Mouse (Mus musculus): ENCODE data around the gene AW549877. TPM values are rescaled to one million over a fixed set of nuclear protein-coding genes. Genes with fewer than 3 reads are reported as not detected.

The AW549877 gene
- total RNA-seq, 2 experiments from 2014 or later = 22.9 to 25.3 TPM

DNA sequence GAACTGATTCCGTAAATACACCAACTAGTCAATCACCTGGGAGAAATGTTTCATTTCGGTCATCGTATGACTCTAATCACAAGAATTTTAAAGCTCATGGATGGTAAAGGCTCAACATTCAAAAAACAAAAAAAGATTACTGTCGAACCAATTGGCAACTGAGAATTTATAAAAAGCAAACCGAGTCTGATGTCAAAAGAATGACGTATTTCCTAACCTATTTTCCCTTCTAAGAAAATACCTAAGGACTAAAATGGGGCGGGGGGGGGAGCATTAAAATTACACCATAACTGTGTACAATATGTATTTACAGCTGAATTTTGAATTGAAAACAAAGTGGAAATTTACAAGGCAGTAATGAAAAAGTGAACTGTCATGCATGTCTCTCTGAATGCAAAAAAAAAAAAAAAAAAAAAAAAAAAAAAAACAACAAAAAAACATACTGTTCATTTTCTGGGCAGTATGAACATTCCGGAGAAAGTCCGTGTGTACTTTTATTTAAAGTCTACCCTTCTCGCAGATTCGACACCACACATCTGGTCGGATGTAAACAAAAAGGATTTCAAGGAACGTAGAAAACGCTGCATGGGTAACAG is 594 bp downstream of the AW549877 start:
- DNase-seq (ENCODE audit: low spot score) = no peak
- intact Hi-C loops (cut with DNase I) = loop anchor here (2.0 kb wide), 1 partner anchor 16 kb away; the partner anchor contains the start of gene Fbxo4

DNA sequence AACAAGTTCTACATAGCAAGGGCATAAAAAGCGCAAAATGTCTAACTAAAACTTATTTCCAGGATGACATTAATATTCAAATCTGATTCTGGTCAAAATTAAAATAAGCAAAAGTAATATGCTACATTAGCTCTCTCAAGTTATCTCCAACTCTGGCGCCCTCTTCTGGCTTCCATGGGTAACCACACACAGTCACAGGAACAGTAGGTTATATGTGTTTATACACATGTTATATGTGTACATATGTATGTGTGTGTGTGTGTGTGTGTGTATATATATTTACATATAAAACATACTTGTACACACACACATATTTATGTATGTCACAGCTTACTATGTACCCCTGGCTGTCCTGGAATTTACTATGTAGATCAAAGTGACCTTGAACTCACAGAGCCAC is 7.6 kb downstream of the AW549877 start:
- intact Hi-C loops (cut with DNase I) = no loop called here
- no peak for DNase-seq (ENCODE audit: low spot score)

- intact Hi-C loops (cut with DNase I) = no loop called here
- DNase-seq (ENCODE audit: low spot score) = no peak
Observed at GRCm38 (mm10) chr15:3984876-3985275, 10.7 kb downstream of the AW549877 start.

- no peak for DNase-seq (ENCODE audit: low spot score)
- intact Hi-C loops (cut with DNase I) = no loop called here
Observed at GRCm38 (mm10) chr15:3982732-3983131, 12.8 kb downstream of the AW549877 start.

DNA sequence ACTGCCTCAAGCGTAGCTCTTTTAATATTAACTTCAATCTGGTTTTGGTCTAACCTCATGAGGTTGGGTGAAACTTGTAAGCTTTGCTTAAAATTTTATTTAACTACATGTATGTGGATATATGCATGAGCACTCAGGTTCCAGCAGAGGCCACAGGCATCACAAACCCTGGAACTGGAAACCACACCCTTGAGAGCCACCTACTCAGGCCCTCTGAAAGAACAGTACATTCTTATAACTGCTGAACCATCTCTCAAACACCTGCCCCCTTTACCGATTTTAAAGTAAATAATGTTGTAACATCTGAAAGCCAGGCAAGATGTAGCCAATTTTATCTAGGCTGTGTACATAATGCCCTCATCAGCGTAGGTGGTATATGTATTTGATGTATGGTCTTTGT is 15.7 kb downstream of the AW549877 start:
- intact Hi-C loops (cut with DNase I) = loop anchor here (2.0 kb wide), 1 partner anchor 15 kb away; the partner anchor contains the start of gene AW549877
- no peak for DNase-seq (ENCODE audit: low spot score)

GRCm38 (mm10) chr15:3979061-3979848 is 16.3 kb downstream of the AW549877 start, which contains the start of gene Fbxo4:
TSS of gene Fbxo4 (minus strand) at chr15:3979573.
- intact Hi-C loops (cut with DNase I) = loop anchor here (2.0 kb wide), 1 partner anchor 16 kb away; the partner anchor contains the start of gene AW549877
- peak; percentile 85 for DNase-seq (ENCODE audit: low spot score)

GRCm38 (mm10) chr15:3978279-3978678 is 17.3 kb downstream of the AW549877 start:
- intact Hi-C loops (cut with DNase I) = loop anchor here (2.0 kb wide), 1 partner anchor 17 kb away; the partner anchor contains the start of gene AW549877

GRCm38 (mm10) chr15:3973300-3973699 is 22.2 kb downstream of the AW549877 start:
- DNase-seq (ENCODE audit: low spot score) = no peak
- intact Hi-C loops (cut with DNase I) = no loop called here

More at GRCm38 (mm10) chr15:3978279-3978678, 17.3 kb downstream of the AW549877 start:
- DNase-seq (ENCODE audit: low spot score) = no peak

DNA sequence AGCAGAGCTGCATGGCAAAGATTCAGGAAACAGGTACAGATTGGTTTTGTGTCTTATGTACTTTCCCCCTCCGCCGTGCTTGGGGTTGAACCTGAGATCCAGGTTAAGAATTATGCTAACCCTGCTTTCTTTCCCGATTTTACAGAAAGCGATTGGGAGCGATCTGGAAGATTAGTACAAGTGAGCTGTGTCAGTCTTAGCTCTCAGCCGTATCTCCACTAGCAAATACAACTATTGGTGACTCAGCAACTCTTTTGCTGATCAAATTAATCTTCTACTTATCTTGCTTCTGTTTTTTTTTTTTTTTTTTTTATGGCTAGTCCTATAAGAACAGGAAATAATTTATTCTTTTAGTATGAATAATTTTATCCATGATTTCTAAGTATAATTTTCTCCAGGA is 25.4 kb downstream of the AW549877 start:
- intact Hi-C loops (cut with DNase I) = no loop called here
- no peak for DNase-seq (ENCODE audit: low spot score)

GRCm38 (mm10) chr15:3969743-3970142 is 25.8 kb downstream of the AW549877 start:
- intact Hi-C loops (cut with DNase I) = no loop called here
- DNase-seq (ENCODE audit: low spot score) = no peak

DNA sequence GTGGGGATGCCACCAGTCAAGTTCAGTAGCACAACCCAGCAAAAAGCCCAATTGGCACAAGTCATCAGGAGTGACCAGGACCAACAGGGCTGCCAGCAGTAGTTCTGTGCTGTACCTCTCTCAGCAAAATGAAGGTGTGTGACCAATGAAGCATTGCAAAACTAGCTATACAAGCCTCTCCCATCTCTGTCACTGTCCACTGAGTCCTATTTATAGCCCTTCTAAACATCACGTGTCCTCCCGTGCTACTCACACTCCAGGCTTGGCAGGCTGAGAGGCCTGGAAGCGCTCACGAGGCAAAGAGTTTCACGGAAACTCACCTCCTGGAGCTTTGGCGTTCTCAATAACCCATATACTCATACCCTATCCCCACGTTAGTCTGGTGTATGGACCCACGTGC is 33.3 kb downstream of the AW549877 start:
- DNase-seq (ENCODE audit: low spot score) = no peak
- intact Hi-C loops (cut with DNase I) = no loop called here

DNA sequence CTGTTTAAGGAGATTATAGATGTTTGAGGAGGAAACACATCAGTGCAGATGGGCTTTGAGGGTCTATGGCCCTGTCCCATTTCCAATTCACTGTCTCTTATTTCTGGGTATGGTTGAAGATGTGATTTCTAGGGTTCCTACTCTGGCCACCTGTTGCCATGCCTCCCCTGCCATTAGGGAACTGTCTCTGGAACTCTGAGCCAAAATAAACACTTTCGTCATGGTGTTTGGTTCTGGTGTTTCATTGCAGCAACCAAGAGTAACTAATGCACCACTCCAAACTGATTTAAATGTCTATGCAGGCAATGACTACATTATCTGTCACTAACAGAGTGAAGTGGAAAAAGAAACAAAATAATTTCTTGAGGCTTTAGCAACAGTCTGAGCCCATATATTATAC is 35.5 kb downstream of the AW549877 start:
- no peak for DNase-seq (ENCODE audit: low spot score)
- intact Hi-C loops (cut with DNase I) = no loop called here

DNA sequence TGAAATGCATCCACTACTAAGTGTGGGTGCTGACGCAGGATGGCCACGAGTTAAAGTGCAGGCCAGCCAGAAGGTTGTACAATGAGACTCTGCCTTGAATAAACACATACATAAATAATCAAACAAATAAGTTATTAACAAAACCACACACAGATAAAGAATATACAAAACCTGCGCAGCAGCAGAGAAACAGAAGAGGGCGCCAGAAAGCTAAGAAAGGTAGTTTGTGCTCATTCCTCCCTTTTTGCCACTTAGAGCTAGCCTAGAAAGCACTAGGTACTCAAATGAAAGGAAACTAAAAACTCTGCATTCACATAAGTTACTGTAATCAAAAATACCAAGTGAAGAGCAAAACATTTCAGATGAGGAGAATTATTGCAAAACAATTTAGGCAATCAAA is 37.6 kb downstream of the AW549877 start:
- no peak for DNase-seq (ENCODE audit: low spot score)
- intact Hi-C loops (cut with DNase I) = loop anchor here (1.0 kb wide), 1 partner anchor 85 kb away; no protein-coding TSS in a partner anchor

DNA sequence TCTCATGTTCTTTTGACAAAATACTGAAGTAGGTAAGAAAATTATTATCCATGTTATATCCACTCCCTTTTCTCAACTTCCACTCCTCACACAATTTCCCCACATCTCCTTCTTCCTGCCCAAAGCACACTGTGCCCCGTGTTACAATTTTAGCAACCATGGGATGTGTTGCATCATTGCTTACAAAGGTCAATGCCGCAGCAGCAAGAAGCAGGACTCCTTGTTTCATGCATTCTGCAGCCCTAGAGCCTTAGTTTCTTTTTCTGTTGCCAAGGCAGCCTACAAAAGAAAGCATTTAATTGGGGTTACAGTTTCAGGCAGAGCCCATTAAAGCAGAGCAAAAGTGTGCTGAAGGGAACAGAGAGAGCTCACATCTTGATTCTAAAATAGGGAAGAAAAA is 40.6 kb downstream of the AW549877 start:
- intact Hi-C loops (cut with DNase I) = no loop called here
- DNase-seq (ENCODE audit: low spot score) = no peak

DNA sequence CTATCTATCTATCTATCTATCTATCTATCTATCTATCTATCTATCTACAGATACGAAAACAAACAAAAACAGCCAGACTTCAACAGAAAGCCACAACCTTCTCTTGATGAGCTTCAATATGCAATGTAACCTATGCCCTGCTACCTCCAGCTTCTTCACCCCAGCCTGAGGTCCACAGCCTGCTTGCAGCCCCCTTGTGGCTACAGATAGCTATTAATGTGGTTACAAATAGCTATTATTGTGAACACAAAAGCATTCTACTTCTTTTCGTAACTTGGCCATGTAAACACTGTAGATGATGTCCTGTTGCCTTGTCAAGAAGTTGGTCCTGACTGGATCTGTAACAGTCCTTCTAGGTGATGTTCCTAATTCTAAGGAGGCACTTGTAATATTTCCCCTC is 57.4 kb downstream of the AW549877 start:
- intact Hi-C loops (cut with DNase I) = loop anchor here (10.0 kb wide), 1 partner anchor 643 kb away; no protein-coding TSS in a partner anchor
- DNase-seq (ENCODE audit: low spot score) = no peak

DNA sequence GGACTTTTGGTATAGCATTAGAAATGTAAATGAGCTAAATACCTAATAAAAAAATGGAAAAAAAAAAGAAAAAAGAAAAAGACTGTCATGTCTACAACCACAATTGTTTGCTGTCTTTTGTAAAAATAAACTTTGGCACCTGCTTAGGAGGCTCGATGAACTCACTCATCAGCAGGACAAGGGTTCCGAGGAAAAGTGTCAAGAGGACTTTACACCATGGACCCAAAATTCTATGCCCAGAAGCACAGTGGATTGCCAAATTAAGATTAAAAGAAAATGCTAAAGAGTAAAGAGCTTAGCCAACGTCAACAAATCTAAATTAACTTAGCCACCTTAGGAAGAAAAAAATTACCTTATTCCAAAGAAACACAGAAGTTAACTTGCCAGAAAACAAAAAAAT is 59.5 kb downstream of the AW549877 start:
- intact Hi-C loops (cut with DNase I) = loop anchor here (10.0 kb wide), 1 partner anchor 641 kb away; no protein-coding TSS in a partner anchor
- DNase-seq (ENCODE audit: low spot score) = no peak

- no peak for DNase-seq (ENCODE audit: low spot score)
- intact Hi-C loops (cut with DNase I) = loop anchor here (10.0 kb wide), 1 partner anchor 639 kb away; no protein-coding TSS in a partner anchor
Observed at GRCm38 (mm10) chr15:3933466-3933865, 62.1 kb downstream of the AW549877 start.
